Mouse (Mus musculus) fibroblast of lung, adult 2 months (primary cell): Measurements from ENCODE around the gene Tnni2.

Experiments
- DNase-seq: peaks from one replicate; pipeline ENCODE4 v3.0.0-alpha.2; 2011; ENCODE audit warnings: low read depth

The Tnni2 gene

DNA sequence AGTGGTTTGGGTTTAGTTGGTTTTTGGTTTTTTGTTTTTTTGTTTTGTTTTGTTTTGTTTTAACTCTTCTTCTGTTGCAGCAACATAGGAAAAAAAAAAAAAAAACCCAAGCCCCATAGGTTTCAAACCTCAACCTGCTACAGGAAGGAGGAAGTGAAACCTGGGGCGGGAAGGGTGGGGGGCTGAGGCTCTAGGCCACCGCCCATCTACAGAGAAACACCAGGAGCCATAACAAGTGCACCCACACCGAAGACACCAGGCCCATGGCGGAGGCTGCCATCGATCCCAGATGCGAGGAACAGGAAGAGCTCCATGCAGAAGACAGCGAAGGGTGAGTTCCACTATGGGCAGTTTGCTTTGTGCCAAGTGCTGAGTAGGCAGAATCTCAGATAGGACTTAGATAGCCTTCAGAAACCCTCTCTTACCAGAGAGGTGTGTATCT lies 19.0 kb downstream of the Tnni2 start, which contains the start of gene Lsp1:
TSS of gene Lsp1 (plus strand) at position 174 of the 442 bp plus-strand sequence.
- no peak for DNase-seq

DNA sequence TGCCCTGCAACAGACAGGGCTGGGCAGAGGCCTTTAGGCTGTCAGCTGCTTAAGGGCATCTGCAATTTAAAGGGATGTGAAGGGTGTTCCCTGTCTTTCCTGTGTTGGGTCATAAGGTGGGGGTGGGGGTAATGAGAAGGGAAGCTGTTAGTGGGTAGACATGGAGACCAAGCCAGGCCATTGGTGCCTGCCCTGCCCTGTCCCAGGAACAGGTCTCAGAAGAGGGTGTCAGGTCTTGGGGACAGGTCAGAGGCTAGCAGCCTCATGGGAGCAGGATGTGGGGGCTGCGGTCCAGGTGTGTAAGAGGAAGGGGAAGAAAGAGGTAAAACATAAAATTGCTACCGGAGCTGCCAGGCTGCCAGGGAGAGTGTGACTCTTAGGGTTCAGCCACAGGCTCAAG lies 19.8 kb downstream of the Tnni2 start:
- no peak for DNase-seq

DNA sequence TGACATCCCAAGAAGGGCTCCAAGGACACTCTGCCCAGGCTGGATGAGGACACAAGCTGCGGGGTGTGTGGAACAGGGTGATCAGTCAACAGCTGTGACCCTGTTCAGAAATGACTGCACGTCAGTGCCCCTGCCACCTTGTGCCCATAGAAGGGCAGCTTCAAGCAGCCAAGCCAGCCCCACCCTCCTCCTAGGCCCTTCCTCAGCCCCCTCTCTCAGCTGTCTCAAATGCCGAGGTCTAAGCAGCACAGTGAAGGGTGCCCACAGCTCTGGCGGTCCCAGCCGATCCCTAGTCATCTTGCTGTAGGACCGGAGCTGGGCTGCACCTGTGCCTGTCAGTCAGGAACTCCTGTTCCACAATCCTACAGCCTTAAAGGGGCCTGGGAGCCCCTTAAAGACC lies 20.6 kb downstream of the Tnni2 start:
- no peak for DNase-seq

DNA sequence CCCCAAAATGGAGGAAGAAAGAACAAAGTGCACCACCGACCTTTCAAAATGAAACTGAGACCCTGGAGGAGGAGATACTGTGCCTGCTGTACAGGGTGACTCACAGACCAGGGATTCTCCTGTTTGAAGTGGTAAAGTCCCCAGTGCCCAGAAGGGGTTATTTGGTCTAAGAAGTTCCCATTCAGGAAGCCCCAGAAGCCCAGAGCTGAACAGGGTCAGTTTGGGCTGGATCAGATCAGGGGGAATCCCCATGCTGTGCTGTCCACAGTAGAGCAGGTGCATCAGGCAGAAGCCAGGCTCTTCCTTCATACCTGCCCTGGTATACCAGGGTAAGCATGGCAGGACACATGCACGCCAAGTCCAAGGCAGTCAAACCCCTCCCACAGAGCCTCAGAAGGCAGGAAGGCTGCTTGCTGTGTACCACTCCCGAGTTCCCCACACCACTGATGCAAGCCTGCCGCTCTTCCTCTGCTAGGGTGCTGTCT lies 21.0 kb downstream of the Tnni2 start:
- no peak for DNase-seq

DNA sequence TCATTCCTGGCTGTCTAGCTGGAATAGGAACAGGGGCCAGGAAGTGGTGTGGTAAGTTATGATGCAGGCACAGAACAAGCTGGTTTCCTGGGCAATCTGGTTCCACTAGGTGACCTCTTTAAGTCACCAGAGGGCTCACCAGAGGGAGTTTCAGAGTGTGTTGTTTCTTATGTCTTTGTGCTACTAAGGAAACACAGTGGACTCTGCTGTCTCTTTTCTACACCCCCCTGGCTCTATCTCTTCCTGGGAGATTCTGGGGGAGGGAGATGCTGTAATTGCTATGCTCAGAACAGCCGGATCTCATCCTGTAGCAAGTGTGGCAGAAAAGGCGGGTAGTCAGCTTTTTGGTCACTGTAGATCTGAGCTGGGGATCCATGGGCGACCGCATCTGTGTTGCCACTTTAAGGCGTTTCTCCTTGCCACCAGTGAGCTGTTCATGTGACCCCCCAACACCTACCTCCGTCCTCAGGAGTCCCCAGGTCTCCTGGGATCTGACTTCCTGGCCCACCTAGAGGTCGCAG lies 28.6 kb downstream of the Tnni2 start:
- peak; percentile 81 for DNase-seq

DNA sequence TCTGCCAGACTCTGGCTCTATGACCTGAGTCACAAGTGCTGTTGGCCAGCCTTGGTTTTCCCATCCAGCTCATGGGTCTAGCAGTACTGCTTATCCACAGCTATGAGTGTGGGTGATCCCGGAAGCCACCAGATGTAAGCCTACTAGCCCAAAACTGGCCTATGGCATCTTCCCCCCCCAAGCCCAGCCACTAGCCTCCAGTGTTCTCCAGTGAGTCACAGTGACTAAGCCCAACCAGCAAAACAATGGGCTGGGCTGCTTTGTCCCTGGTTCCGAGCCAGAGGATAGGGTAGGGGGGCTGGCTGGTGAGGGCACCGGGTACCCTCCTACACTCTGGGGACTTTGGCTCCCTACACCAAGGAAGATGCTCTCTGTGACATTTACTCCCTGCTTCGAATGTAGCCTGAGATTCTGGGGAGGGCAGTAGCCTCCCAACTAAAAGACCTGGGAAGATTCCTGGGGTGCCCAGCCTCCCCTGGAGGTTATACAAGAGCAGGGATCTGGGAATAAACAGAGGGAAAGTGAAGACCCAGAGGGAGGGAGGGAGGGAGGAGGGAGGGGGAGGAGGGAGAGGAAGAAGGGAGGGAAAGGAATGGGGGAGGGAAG lies 29.3 kb downstream of the Tnni2 start:
- peak; percentile 98 for DNase-seq

DNA sequence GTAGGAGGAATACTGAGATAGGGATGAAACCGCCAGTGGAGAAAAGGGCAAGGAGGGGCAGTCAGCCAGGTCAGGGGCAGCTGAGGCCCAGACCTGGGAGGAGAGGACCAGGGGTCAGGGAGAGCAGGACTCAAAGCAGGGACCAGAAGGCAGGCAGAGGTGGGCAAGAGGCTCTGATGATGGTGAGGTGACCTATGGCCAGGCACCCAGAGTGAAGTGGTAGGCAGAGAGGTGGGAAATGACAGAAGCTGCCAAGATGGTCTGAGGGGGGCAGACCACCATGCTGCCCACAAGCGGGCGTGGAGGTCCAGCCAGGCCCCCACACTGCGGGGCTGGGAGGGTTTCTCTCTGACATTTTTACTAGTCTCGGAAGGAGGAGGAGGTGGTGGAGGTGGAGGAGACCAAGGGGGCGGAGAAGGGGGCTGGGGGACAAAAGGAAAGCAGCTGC lies 29.8 kb downstream of the Tnni2 start:
- no peak for DNase-seq

DNA sequence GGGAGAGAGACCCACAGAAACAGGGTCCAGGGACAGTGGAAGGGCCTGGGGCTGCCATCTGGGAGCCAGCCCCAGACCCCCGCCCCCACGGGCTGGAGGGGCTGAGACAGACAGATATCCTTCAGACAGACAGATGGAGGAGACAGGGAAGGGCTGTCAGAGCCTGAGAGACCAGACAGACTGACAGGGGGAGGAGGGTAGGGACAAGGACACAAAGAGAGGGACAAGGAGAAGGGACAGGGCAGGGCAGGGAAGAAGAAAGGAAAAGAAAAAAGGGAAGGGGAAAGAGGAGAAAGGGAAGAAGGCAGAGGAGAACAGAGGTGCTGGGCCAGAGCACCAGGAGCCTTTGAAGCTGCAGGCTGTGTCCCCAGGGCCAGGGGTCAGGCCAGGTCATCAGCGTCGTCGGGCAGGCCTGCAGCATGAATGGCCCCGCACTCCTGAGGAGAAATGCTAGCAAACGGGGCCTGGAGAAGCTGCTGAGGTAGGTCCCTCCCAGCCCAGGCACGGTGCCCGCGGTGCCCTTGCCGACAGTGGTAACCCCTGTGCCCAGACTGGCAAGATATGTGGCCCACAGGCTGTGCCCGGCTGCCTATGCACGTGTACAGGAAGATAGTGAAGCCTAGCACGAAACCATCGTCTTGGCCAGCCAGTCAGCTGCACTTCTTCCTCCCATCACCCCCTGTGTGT lies 30.4 kb downstream of the Tnni2 start:
- no peak for DNase-seq

DNA sequence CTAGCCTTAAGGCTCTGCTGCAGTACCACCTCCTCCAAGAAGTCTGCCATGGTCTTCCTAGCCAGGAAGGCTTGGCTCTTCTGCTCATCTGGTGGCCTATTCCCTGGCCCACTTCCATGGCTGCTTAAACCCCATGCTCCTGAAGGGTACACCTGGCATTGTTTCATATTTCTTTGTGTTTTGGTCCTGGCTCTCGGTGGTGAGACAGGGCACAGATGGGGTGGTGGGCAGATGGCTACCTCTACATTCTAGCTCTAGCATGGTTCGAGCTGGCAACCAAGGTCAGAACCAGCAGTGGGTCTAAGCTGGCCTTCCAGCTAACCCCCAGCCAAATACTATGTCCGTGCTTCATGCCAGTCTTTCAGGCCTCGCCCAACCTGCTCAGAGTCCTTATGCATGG lies 31.3 kb downstream of the Tnni2 start:
- DNase-seq = no peak

DNA sequence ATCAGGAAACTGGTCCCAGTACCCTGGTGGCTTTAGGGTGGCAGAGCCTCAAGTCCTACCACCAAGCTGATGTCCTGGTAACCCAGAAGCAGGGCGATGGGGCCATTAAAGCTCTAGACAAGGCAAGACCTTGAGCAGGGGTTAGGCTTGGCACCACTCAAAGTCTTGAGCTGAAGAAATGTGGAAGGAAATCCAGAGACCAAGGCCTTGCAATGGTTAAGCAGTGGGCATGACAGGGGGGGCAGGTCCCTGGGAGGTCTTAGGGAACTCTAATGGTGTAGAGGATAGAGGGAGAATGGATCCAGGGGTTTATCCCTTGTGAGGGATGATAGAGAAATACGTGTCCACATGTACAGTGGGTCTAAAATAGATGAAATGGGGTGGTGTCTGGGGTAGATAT lies 31.9 kb downstream of the Tnni2 start:
- DNase-seq = no peak

DNA sequence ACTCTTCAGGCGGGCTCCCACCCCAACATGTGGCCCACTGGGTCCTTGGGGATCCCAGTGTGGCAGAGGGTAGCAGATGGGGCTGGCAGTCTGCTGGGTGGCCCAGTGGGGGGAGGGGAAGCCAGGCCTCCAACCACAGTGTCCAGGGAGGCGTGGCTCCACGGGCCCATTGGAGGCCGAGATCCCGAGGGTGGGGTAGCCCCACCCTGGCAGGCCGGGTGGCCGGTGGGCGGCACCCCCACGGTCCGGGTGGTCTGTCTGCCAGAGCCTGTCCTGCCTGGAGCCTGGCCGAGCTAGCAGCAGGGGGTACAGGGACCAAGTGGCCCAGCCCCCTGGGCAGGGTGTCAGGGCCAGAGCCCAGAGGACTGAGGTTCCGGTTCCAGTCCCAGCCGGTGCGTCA lies 33.2 kb downstream of the Tnni2 start:
- peak; percentile 70 for DNase-seq

DNA sequence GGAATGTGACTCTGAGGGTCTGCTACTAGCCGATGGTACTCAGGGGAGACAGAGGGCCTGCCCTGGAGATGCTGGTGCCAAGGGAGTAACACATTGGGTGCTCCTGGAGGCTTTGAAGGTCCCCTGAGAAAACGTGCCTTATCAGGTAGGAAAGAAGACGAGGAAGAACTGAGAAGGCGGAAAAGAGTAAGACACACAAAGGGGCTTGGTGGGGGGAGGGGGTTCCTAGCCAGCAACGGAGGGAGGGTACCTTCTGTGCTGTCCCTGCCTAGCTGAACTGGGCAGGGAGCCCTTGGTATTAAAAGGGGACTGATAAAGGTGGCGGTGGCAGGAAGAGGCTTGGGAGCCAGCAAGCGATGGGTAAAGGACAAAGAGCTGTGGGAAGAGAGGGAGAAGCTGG lies 34.0 kb downstream of the Tnni2 start:
- DNase-seq = no peak

DNA sequence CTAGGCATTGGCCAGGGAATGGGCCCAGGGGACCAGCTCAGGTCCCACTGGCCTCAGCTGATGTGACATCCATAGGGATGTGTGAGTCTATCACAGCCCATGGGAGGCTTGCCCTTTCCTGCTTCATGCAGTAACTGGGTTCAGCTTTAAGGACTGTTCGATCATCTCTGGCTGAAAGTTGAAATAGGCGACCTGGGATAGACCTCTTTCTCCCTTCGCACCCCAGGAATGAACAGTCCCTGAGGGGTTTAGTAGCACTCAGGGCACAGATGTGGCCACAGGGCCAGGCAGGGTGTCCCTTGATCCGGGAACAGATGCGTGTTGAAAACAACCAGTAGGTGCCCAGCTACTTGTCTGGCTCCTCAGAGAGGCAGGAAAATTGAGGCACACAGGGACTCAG lies 34.7 kb downstream of the Tnni2 start:
- DNase-seq = no peak

DNA sequence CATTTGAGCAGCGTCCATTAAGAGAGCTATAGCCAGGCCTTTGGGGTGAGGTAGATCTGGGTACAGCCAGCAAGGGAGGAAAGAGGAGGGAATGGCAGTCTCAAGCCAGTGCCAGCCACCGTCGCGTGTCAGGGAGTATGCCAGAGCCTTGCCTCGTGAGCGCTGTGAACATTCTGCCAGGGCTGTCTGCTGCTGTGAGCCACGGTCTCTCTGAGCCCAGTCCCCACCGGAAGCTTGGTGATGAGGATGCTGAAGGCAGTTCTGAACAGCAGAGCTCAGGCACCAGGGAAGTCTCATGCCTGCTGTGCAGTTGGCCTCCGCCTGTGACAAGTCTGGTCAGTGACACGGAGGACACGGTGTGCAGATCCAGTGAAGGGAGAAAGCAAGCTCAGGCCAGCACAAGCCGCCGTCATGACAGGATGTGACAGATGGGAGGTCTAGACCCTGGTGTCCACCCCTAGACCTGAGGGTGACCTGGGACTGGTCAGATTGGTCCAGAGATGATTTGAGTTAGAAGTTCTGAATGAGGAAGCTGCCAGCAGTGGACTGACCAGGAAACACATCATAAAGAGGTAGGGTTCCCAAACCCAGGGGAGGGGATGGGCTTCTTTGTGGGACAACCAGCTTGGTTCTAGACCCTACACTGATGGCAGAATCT lies 35.3 kb downstream of the Tnni2 start:
- DNase-seq = peak; percentile 64

DNA sequence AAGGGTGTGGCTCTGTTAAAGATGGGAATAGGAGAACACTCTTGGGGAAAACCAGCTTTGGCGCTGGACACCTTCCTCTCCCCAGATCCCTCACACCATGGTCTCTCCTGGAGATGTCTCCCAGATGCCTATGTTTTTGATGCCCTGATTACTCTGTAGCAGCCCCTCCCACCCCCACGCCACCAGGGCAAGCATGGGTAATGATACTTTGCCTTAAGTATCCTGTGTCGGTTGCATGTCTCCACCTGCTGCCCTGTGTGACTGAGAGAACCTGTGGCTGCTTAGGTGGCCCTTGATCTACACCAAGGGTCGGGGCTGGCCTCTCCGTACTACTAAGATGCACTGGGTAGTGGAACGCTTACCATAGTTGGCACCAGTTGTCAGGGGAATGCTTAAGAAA lies 36.4 kb downstream of the Tnni2 start:
- DNase-seq = no peak

DNA sequence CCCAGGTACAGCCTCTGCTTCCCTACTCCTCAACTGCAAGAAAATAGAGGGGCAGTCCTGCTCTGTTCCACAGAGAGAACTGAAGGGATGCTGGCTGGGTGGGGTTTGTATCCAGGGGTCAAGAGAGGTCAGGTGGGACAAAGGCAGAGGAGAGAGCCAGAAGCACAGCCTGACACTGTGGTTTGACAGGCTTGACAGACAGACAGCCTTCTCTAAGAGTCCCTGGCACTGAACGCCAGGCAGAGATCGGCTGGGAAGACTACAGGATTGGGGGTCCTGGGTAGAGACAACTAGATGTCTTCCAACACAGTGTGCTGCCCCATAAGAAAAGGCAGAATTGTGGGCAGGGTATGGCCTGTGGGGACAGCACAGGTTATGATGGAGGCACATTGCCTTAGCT lies 37.0 kb downstream of the Tnni2 start:
- no peak for DNase-seq

DNA sequence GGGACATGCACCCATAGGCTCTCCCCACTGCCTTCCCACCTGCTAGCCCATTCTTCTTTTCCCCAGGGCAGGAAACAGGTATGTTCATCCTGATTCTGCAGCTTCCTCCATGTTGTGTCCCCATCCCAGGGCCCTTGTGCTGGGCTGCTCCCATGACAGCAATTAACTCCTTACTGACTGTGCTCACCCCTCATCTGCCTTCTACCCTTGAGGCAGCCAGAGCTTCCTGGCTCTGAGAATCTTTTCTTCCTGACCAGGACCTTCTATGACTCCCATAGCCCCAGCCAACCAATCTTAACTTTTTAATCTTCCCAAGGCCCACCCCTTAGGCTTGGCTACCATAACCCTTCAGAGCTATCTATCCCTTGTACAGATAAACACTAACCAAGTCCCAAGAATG lies 37.7 kb downstream of the Tnni2 start:
- DNase-seq = no peak

DNA sequence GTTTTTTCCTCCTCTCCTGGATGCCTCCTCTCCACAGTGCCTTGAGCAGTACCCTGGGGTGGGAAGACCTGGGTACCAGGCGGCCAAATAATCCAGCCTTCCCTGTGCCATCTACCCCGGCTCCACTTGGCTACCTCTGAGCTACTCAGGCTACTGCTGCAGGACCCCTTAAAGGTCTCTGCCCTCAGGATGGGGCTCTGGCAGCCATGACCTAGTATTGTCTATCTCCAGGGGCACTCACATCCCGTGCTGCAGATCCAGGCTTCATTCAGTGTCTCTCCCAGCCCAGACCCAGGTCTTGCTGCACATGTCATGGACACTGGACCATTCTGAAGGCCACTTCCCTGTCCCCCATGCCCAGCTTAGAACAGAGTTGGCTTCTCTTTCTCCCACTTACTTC lies 38.3 kb downstream of the Tnni2 start:
- DNase-seq = no peak

DNA sequence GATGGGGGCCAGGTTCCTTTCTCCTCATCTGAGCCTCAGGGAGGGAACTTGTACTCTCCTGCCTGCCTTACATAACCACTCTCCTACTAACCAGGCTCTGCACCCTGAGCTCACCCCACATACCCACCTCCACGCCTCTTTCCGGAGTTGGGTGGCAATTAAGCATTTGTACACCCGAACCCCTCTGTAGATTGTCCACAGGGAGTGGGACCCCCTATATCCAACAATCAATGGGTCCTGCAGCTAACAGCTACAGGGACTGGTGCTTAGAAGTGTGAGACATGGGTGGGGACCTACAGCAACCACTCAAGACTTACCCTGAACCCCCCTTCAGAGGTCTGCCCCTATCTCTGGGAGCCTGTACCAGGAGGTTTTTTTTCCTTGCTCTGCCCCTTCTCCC lies 39.1 kb downstream of the Tnni2 start:
- no peak for DNase-seq

DNA sequence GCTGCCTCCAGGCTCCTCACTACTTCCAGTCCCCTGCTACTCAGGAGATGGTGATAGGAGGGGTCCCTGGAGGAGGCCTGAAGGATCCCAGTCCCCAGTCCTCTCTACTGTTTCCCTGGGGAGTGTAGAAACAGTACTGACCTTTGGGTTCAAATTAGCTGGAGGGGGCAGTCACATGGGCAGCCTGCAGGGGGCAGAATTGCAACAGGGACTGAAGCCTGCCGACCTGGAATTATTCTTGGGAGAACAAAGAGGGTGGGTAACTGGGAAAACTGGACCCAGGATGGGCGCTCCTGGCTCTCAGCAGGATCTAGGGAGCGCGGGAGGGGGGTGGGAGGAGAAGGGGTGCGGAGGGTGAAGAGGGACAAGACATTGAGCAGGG lies 39.6 kb downstream of the Tnni2 start:
- DNase-seq = no peak

DNA sequence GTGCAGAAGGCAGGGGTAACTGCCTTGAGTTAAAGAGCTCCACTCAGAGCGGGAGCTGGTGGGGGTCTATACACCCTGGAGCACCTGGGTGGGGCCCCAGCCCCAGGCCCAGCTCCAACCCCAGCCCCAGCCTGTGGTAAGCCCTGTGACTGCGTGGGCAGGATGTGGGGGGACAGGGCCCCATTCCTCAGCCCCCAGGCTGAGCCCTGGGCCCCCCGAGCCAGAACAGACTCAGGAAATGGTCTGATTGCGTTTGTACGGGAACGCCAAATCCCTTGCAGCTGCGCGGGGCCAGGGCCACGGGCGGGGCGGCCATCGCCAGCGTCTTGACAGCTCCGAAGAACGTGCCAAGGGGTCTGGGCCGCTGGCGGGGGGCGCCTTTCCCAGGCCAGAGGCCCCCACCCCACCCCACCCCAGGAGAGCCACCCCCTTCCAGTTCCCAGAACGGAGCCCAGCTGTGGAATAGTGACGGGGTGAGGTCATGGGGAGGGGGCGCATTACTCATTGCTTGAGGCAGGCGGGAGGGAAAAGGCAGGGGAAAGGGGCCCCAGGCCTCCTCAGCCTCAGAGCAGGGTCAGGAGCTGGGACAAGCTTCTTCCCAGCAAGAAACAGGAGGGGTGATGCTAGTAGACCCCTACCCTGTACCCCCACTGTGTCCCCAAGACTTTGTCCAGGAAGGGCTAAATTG lies 40.1 kb downstream of the Tnni2 start:
- peak; percentile 69 for DNase-seq

DNA sequence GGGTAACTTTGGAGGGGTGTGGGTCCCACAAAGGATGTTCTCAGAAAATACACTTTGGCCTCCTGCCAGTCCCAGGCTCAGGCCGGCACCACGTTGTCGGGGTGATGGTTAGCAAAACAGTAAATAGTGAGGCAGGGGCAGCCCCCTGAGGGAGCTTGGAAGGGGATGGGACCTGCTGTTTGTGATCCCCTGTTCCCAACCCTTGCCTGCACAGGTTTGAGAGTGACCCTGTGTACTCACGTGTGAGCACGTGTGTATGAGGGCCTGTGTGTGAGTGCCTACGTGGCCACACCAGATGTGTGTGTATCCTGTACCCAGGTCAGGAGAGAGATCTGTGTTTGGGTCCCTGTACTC lies 40.6 kb downstream of the Tnni2 start:
- no peak for DNase-seq

DNA sequence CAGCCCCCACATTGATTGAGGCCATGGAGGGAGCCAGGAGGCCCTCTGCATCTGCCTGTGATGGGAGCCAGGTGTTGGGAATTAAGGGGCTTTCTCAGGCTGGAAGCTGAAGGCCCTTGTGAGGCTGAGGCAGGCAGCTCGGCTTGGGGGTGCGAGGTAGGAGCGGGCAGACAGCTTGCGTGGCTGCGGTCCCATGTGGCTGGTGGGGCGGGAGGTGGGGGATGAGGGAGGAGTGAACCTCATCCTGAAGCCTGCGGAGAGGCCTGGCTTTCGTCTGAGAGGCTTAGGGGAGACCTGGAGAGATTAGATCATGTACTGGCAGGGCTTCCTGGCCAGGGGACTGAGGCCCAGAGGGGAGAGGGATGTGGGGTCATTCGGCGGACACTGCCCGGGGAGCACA lies 41.5 kb downstream of the Tnni2 start:
- no peak for DNase-seq
